ENCODE assay signal across 16 mouse cellular contexts in genomic region chr7:126175456-126175855, GRCm38 (mm10).
"Had no signal": no experiment of that assay in that cellular context is flagged by ENCODE, and none has a peak within 500 bp of the region (broad histone marks: within the 10 kb centered on the region; RNA-seq: fewer than 3 reads in every experiment).

No protein-coding gene starts in this region.

- H3K27ac ChIP-seq: intestine, embryonic 15.5 days; left cerebral cortex, adult 2 months; limb, embryonic 10.5 days; liver, embryonic 14.5 days; midbrain, embryonic 15.5 days; neural tube, embryonic 12.5 days had no signal

- DNase-seq: kidney, adult 18-20 months; kidney, postnatal 10 days; kidney, postnatal 4 days; lung, adult 2 months; lung, postnatal 36 days; retina, postnatal 1 day; right cerebral cortex, postnatal 14 days; thymus, postnatal 36 days had no signal

- ATAC-seq: intestine, embryonic 15.5 days; lung, postnatal 0 days; midbrain, embryonic 15.5 days had no signal

- H3K27me3 ChIP-seq: intestine, embryonic 15.5 days; midbrain, embryonic 15.5 days; neural tube, embryonic 12.5 days had no signal

- H3K4me3 ChIP-seq: intestine, embryonic 15.5 days; left cerebral cortex, adult 2 months; limb, embryonic 10.5 days; midbrain, embryonic 15.5 days; neural tube, embryonic 12.5 days had no signal

- H3K9ac ChIP-seq: intestine, embryonic 15.5 days; liver, embryonic 14.5 days; midbrain, embryonic 15.5 days; neural tube, embryonic 12.5 days had no signal

- H3K4me2 ChIP-seq: intestine, embryonic 15.5 days; midbrain, embryonic 11.5 days; midbrain, embryonic 15.5 days; neural tube, embryonic 12.5 days had no signal

- H3K4me1 ChIP-seq: midbrain, embryonic 15.5 days had no signal

- H3K9me3 ChIP-seq: intestine, embryonic 15.5 days; limb, embryonic 10.5 days; midbrain, embryonic 15.5 days; neural tube, embryonic 12.5 days had no signal
